Mouse (Mus musculus) stomach, postnatal 0 days (tissue): ENCODE results near the gene Jsrp1. TPM values are rescaled to one million over a fixed set of nuclear protein-coding genes. Genes with fewer than 3 reads are reported as not detected.
A peak's percentile ranks its signal among the peaks of the same experiment; 100 is the strongest.
"Not testable (repeated sequence)": the region's sequence is repeated elsewhere in the genome, so short reads cannot be mapped to it uniquely, and the experiment has no call there.

Source experiments
- ATAC-seq: fragments of 200-750 bp; cut with Nextera tagmentation; 2 replicates; pipeline ENCODE4 v1.8.0; 2017; ENCODE audit not compliant: low FRiP score, low TSS enrichment
- DNase-seq: peaks from one replicate; pipeline ENCODE4 v3.0.0-alpha.2; 2016; ENCODE audit warnings: low spot score
- H3K27ac ChIP-seq: fragments of 300-500 bp; sonication (generic); replicated peaks from 2 replicates; pipeline ENCODE4 v1.5.1; 2014; ENCODE audit warnings: mild to moderate bottlenecking, control low read depth
- H3K27me3 ChIP-seq: fragments of 300-500 bp; sonication (generic); 2 replicates; pipeline ENCODE4 v1.6.1; 2014; ENCODE audit warnings: low read length; ENCODE audit not compliant: control insufficient read depth, insufficient read depth
- H3K36me3 ChIP-seq: fragments of 300-500 bp; sonication (generic); 2 replicates; pipeline ENCODE4 v1.6.1; 2014; ENCODE audit warnings: low read length, mixed read lengths; ENCODE audit not compliant: control insufficient read depth, insufficient read depth
- H3K4me1 ChIP-seq: fragments of 300-500 bp; sonication (generic); replicated peaks from 2 replicates; pipeline ENCODE4 v1.6.1; 2014; ENCODE audit warnings: antibody characterized with exemption; ENCODE audit not compliant: control insufficient read depth, insufficient read depth
- H3K4me2 ChIP-seq: fragments of 300-500 bp; sonication (generic); replicated peaks from 2 replicates; pipeline ENCODE4 v1.6.1; 2014; ENCODE audit warnings: low read depth, mild to moderate bottlenecking, control low read depth, moderate library complexity
- H3K4me3 ChIP-seq: fragments of 300-500 bp; sonication (generic); 2 replicates; pipeline ENCODE4 v1.5.1; 2014; ENCODE audit warnings: low read depth, low read length, control low read depth
- H3K9ac ChIP-seq: fragments of 300-500 bp; sonication (generic); 2 replicates; pipeline ENCODE4 v1.6.1; 2014; ENCODE audit warnings: mild to moderate bottlenecking, low read length, control low read depth, mixed read lengths
- H3K9me3 ChIP-seq: fragments of 300-500 bp; sonication (generic); 2 replicates; pipeline ENCODE4 v1.6.1; 2016; ENCODE audit warnings: low read length; ENCODE audit not compliant: control insufficient read depth
- CTCF ChIP-seq: IDR thresholded peaks from 2 replicates; pipeline ENCODE4 v1.5.1; 2016; ENCODE audit warnings: antibody characterized with exemption, low read depth, mild to moderate bottlenecking, moderate library complexity
- EP300 ChIP-seq: optimal IDR thresholded peaks from 2 replicates; pipeline ENCODE3; 2016; ENCODE audit warnings: antibody characterized with exemption
- WGBS: fragments of 180-500 bp; shearing (Covaris S2); extraction: QIAGEN DNeasy Blood & Tissue Kit; methylation state at CpG from one replicate; pipeline ENCODE4 v1.1.7; 2014; 5-methylcytosine and 5-hydroxymethylcytosine counted together
- polyA plus RNA-seq: library from polyadenylated mRNA; unstranded; fragments of >200 nt; fragmentation: Nextera tagmentation; extraction: Ambion mirVana; gene quantifications from 2 replicates; pipeline ENCODE4 v1.2.1, GENCODE M21; 2015

The Jsrp1 gene
- polyA plus RNA-seq, 1 experiment from 2014 or later: 0.96 TPM

- peak; percentile 58 for DNase-seq
- Histone ChIP-seq H3K9me3 (no peaks in the 10 kb centered on the region), H3K4me1 (peaks cover 3% of the 10 kb centered on the region; the same call in 1 of the 2 replicates), H3K36me3 (no peaks in the 10 kb centered on the region), H3K27ac (no peak overlapping the region), H3K9ac (no peak overlapping the region), H3K27me3 (no peaks in the 10 kb centered on the region; the same call in 1 of the 2 replicates), H3K4me3 (no peak overlapping the region), H3K4me2 (no peak overlapping the region)
- 8% methylated on average over 9 of the region's 9 CpGs for WGBS
- no peak for ATAC-seq
- TF ChIP-seq EP300 (no peak), CTCF (no peak)
These were observed 17.8 kb upstream of the Jsrp1 start for GRCm38 (mm10) chr10:80831136-80831535.

GRCm38 (mm10) chr10:80829359-80830278 is 16.3 kb upstream of the Jsrp1 start:
- Histone ChIP-seq H3K4me3 (no peak overlapping the region), H3K4me2 (no peak overlapping the region), H3K4me1 (peaks cover 3% of the 10 kb centered on the region; the same call in 1 of the 2 replicates), H3K9ac (no peak overlapping the region), H3K27me3 (no peaks in the 10 kb centered on the region), H3K36me3 (no peaks in the 10 kb centered on the region), H3K9me3 (no peaks in the 10 kb centered on the region), H3K27ac (no peak overlapping the region)
- WGBS: 57% methylated on average over 1 of the region's 1 CpGs
- no peak for ATAC-seq
- DNase-seq: no peak
- TF ChIP-seq EP300 (no peak), CTCF (no peak)

- 76% methylated on average over 7 of the region's 9 CpGs for WGBS
- not testable (repeated sequence) for H3K4me1 ChIP-seq, H3K9ac ChIP-seq, H3K4me3 ChIP-seq, H3K27me3 ChIP-seq, ATAC-seq, H3K36me3 ChIP-seq, H3K27ac ChIP-seq, H3K4me2 ChIP-seq, DNase-seq, H3K9me3 ChIP-seq
These were observed 15.3 kb upstream of the Jsrp1 start for GRCm38 (mm10) chr10:80828587-80828986.

- Histone ChIP-seq H3K4me2 (peak overlapping the region; percentile 92), H3K9ac (peak overlapping the region; percentile 96), H3K27ac (no peak overlapping the region), H3K27me3 (no peaks in the 10 kb centered on the region), H3K36me3 (no peaks in the 10 kb centered on the region), H3K9me3 (no peaks in the 10 kb centered on the region), H3K4me3 (peak overlapping the region; percentile 71), H3K4me1 (peaks cover 3% of the 10 kb centered on the region; the same call in 1 of the 2 replicates)
- TF ChIP-seq EP300: no peak
- 66% methylated on average over 10 of the region's 10 CpGs for WGBS
- ATAC-seq: no peak
- no peak for DNase-seq
These were observed 14.6 kb upstream of the Jsrp1 start for GRCm38 (mm10) chr10:80827870-80828420.

GRCm38 (mm10) chr10:80827063-80827869 is 14.0 kb upstream of the Jsrp1 start:
- Histone ChIP-seq H3K9me3 (no peaks in the 10 kb centered on the region), H3K4me3 (peak overlapping the region; percentile 71), H3K4me1 (peaks cover 3% of the 10 kb centered on the region; the same call in 1 of the 2 replicates), H3K27me3 (no peaks in the 10 kb centered on the region), H3K27ac (peak overlapping the region; percentile 92), H3K36me3 (no peaks in the 10 kb centered on the region), H3K4me2 (peak overlapping the region; percentile 92), H3K9ac (peak overlapping the region; percentile 96)
- WGBS: 6% methylated on average over 25 of the region's 29 CpGs
- ATAC-seq (no peak), DNase-seq (no peak)
- no peak for TF ChIP-seq EP300
- no peak for TF ChIP-seq CTCF
